Mouse (Mus musculus) C2C12 (cell line): Measurements from ENCODE around the gene Nphp4.

Source experiments
- CEBPB ChIP-seq: IDR thresholded peaks from one replicate; pipeline ENCODE4 v1.6.1; 2011; ENCODE audit warnings: low read depth, mild to moderate bottlenecking, control low read depth, moderate library complexity
- CTCF ChIP-seq: IDR thresholded peaks from one replicate; pipeline ENCODE4 v1.5.1; 2011; ENCODE audit not compliant: control insufficient read depth, insufficient read depth, insufficient read length
- MAX ChIP-seq: IDR thresholded peaks from one replicate; pipeline ENCODE4 v1.6.1; 2011; ENCODE audit warnings: mild to moderate bottlenecking, control low read depth
- MYOD1 ChIP-seq: IDR thresholded peaks from one replicate; pipeline ENCODE4 v1.6.1; 2011; ENCODE audit warnings: low read depth; ENCODE audit not compliant: control insufficient read depth, insufficient read length
- MYOG ChIP-seq: IDR thresholded peaks from one replicate; pipeline ENCODE4 v1.6.1; 2011; ENCODE audit not compliant: control insufficient read depth, insufficient read length; ENCODE audit errors: extremely low read depth
- USF1 ChIP-seq: IDR thresholded peaks from one replicate; pipeline ENCODE4 v1.6.1; 2011; ENCODE audit warnings: low read depth, mild to moderate bottlenecking, control low read depth, moderate library complexity

DNA sequence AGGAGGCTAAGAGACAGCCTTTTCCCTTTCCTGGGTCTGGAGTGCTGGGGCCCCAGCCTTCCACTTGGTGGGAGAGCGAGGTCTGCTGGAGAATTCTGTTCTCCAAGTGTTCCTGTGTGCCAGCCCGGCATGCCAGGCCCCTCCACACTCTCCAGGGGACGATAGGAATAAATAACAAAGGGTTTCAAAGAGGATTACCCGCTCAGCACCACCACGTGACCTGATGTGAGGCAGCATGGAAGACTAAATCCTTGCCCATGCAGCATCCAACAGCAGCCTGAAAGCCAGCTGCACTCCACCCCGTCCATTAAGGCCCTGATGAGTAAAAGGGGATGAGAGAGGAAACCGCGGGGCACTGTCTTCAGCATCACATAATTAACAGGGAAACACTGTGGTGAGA lies 11.4 kb upstream of the Nphp4 start:
- peak; percentile 40 for TF ChIP-seq USF1
- no peak for TF ChIP-seq CTCF
- TF ChIP-seq MAX: no peak
- TF ChIP-seq CEBPB: no peak
- TF ChIP-seq MYOD1: no peak
- no peak for TF ChIP-seq MYOG
